Mouse (Mus musculus) neural tube, embryonic 11.5 days (tissue): ENCODE measurements around the gene Mcts2. TPM values are rescaled to one million over a fixed set of nuclear protein-coding genes. Genes with fewer than 3 reads are reported as not detected.

ENCODE experiments used
- ATAC-seq: fragments of 200-750 bp; cut with Nextera tagmentation; 2 replicates; pipeline ENCODE4 v1.8.0; 2017; ENCODE audit warnings: moderate number of reproducible peaks, mild to moderate bottlenecking, moderate TSS enrichment, moderate library complexity; ENCODE audit not compliant: insufficient read depth, low FRiP score, low TSS enrichment
- DNase-seq: peaks from one replicate; pipeline ENCODE4 v3.0.0-alpha.2; 2015; ENCODE audit warnings: low spot score
- H3K27ac ChIP-seq: fragments of 300-500 bp; sonication (generic); 2 replicates; pipeline ENCODE4 v1.5.1; 2014; ENCODE audit warnings: low read depth, mild to moderate bottlenecking, low read length
- H3K27me3 ChIP-seq: fragments of 300-500 bp; sonication (generic); 2 replicates; pipeline ENCODE4 v1.6.1; 2014; ENCODE audit warnings: mild to moderate bottlenecking, low read length, mixed read lengths; ENCODE audit not compliant: control insufficient read depth, insufficient read depth
- H3K36me3 ChIP-seq: fragments of 300-500 bp; sonication (generic); 2 replicates; pipeline ENCODE4 v1.6.1; 2014; ENCODE audit warnings: mild to moderate bottlenecking, low read length, moderate library complexity, mixed read lengths; ENCODE audit not compliant: control insufficient read depth, insufficient read depth
- H3K4me1 ChIP-seq: fragments of 300-500 bp; sonication (generic); 2 replicates; pipeline ENCODE4 v1.6.1; 2014; ENCODE audit warnings: low read length, mixed read lengths; ENCODE audit not compliant: control insufficient read depth, insufficient read depth
- H3K4me2 ChIP-seq: fragments of 300-500 bp; sonication (generic); 2 replicates; pipeline ENCODE4 v1.6.1; 2014; ENCODE audit warnings: low read depth, mild to moderate bottlenecking, moderate library complexity
- H3K4me3 ChIP-seq: fragments of 300-500 bp; sonication (generic); 2 replicates; pipeline ENCODE4 v1.5.1; 2014; ENCODE audit warnings: low read depth, low read length
- H3K9ac ChIP-seq: fragments of 300-500 bp; sonication (generic); 2 replicates; pipeline ENCODE4 v1.6.1; 2014; ENCODE audit warnings: mild to moderate bottlenecking, low read length
- H3K9me3 ChIP-seq: fragments of 300-500 bp; sonication (generic); 2 replicates; pipeline ENCODE4 v1.6.1; 2016; ENCODE audit warnings: low read length; ENCODE audit not compliant: control insufficient read depth
- WGBS: fragments of 180-500 bp; shearing (Covaris S2); extraction: QIAGEN DNeasy Blood & Tissue Kit; methylation state at CpG from one replicate; pipeline ENCODE4 v1.1.7; 2014; 5-methylcytosine and 5-hydroxymethylcytosine counted together
- polyA plus RNA-seq: library from polyadenylated mRNA; unstranded; fragments of >200 nt; fragmentation: Nextera tagmentation; extraction: Ambion mirVana; gene quantifications from 2 replicates; pipeline ENCODE4 v1.2.1, GENCODE M21; 2014

Gene Mcts2
- polyA plus RNA-seq, 1 experiment from 2014 or later = 40.6 TPM

DNA sequence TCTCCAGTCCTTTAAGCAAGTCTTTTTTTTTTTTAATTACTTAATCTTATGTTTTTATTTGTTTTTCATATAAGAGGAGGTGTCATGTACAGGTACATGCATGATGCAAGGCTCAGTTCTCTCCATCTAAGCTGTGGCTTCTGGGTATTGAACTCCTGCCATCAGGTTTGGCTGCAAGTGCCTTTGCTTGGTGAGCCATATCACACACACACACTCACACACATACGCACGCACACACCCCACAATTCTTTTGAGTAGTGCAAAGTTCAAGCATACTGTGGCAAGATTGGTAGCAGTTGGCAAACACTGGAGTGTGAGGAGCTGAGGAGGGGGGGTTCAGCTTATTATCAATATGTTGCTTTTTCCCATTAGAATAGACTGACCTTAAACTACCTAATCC is 46.4 kb downstream of the Mcts2 start:
- no peak overlapping the region for H3K27ac ChIP-seq
- no peaks in the 10 kb centered on the region for H3K27me3 ChIP-seq
- peaks cover 25% of the 10 kb centered on the region for H3K4me1 ChIP-seq
- no peak overlapping the region for H3K4me3 ChIP-seq
- ATAC-seq = no peak
- H3K9ac ChIP-seq = no peak overlapping the region
- H3K9me3 ChIP-seq = no peaks in the 10 kb centered on the region
- no peaks in the 10 kb centered on the region for H3K36me3 ChIP-seq
- WGBS = 96% methylated on average over 2 of the region's 2 CpGs
- peak; percentile 14 for DNase-seq
- H3K4me2 ChIP-seq = no peak overlapping the region

DNA sequence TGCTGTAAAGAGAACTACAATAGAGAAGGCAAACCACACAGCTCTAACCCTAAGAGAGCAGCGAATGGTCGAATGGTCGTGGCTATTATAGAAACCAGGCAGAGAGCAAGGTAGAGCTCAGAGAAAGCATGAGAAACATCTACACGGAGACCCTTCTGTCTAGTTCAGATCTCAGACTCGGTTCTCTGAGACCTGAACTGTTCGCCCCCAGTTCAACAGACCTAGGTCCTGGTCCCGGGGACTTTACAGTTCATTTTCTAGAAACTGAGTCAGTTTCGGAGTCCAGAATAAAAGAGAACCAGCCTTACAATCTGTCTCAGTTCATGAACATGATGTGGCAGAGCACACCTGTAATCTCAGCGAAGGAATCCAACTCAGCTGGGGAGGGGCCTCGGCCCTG is 47.7 kb downstream of the Mcts2 start:
- H3K4me1 ChIP-seq = peaks cover 32% of the 10 kb centered on the region
- 15% methylated on average over 10 of the region's 10 CpGs for WGBS

DNA sequence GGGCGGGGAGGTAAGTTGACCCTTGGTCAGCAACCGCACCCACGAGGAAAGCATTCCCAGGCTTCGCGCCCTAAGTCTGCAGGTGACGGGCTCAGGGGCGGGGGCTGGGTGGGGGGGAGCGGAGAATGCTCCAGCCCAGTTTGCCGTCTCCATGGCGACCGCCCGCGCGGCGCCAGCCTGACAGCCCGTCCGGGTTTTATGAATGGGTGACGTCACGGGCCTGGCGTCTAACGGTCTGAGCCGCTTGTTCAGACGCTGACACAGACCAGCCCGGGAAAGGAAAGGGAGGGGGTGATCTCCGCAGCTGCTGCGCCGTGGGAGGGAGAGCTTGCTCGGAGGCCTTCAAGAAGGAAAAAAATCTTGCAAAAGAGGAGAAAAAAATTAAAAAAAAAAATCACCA is 48.1 kb downstream of the Mcts2 start:
- H3K9me3 ChIP-seq = no peaks in the 10 kb centered on the region
- DNase-seq = peak; percentile 97
- H3K27ac ChIP-seq = peak overlapping the region; percentile 89
- no peaks in the 10 kb centered on the region for H3K27me3 ChIP-seq
- H3K4me2 ChIP-seq = peak overlapping the region; percentile 83
- ATAC-seq = peak; percentile 90
- 0% methylated on average over 27 of the region's 28 CpGs for WGBS
- no peaks in the 10 kb centered on the region for H3K36me3 ChIP-seq
- peak overlapping the region; percentile 82 for H3K4me3 ChIP-seq
- H3K9ac ChIP-seq = peak overlapping the region; percentile 15; the same call in 1 of the 2 replicates
- H3K4me1 ChIP-seq = peaks cover 33% of the 10 kb centered on the region

More for the DNA sequence above, 47.7 kb downstream of the Mcts2 start:
- Histone ChIP-seq H3K27ac (peak overlapping the region; percentile 89; the same call in 1 of the 2 replicates), H3K4me3 (peak overlapping the region; percentile 82), H3K36me3 (no peaks in the 10 kb centered on the region), H3K27me3 (no peaks in the 10 kb centered on the region), H3K9me3 (no peaks in the 10 kb centered on the region), H3K4me2 (peak overlapping the region; percentile 83), H3K9ac (peak overlapping the region; percentile 15; the same call in 1 of the 2 replicates)
- DNase-seq = peak; percentile 35
- ATAC-seq = no peak

DNA sequence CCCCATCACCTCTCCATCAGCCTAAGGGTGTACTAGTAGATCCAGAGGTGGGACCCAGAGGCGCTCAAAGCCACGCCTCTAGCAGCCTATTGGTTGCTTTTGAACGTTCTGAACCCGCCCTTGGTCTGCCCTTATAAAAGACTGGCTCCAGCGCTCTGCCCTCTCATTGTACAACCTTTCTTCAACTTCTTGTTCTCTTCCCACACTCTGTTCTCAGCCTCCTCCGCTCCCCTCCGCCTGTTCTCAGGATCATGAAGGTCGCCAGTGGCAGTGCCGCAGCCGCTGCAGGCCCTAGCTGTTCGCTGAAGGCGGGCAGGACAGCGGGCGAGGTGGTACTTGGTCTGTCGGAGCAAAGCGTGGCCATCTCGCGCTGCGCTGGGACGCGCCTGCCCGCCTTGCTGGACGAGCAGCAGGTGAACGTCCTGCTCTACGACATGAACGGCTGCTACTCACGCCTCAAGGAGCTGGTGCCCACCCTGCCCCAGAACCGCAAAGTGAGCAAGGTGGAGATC is 49.3 kb downstream of the Mcts2 start, which contains the start of gene Id1:
TSS of gene Id1 (plus strand) at position 162 of the 512 bp plus-strand sequence.
- peak; percentile 90 for DNase-seq

DNA sequence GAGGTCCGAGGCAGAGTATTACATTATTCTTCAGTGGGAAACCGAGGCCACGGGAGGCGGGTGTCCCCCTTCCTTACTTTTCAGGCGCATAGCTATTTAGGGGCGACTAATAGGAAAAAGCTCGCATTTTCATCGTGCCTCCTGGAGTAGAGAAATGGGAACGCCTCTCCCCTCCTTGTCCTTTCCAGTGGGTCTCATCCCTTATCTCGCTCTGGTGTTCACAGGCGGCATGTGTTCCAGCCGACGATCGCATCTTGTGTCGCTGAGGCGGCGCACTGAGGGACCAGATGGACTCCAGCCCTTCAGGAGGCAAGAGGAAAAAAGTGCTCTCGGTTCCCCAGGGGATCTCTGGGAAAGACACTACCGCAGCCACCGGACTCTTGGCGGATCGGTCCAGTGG is 49.9 kb downstream of the Mcts2 start:
- no peaks in the 10 kb centered on the region for H3K27me3 ChIP-seq
- DNase-seq (peak; percentile 58), ATAC-seq (no peak)
- under 1% methylated on average over 22 of the region's 22 CpGs for WGBS
- H3K27ac ChIP-seq = peak overlapping the region; percentile 89
- H3K9me3 ChIP-seq = no peaks in the 10 kb centered on the region
- H3K36me3 ChIP-seq = no peaks in the 10 kb centered on the region
- H3K9ac ChIP-seq = peak overlapping the region; percentile 84
- peak overlapping the region; percentile 83 for H3K4me2 ChIP-seq
- H3K4me1 ChIP-seq = peaks cover 41% of the 10 kb centered on the region
- peak overlapping the region; percentile 82 for H3K4me3 ChIP-seq

More for the DNA sequence above, 49.3 kb downstream of the Mcts2 start, which contains the start of gene Id1:
- under 1% methylated on average over 28 of the region's 28 CpGs for WGBS
- Histone ChIP-seq H3K27ac (peak within 1 kb of the TSS; percentile 89), H3K27me3 (no peaks in the 10 kb centered on the region), H3K9ac (peak within 1 kb of the TSS; percentile 84), H3K4me3 (peak within 1 kb of the TSS; percentile 82), H3K36me3 (no peaks in the 10 kb centered on the region), H3K9me3 (no peaks in the 10 kb centered on the region), H3K4me1 (peaks cover 35% of the 10 kb centered on the region), H3K4me2 (peak within 1 kb of the TSS; percentile 83)
- ATAC-seq = peak; percentile 60

Other genes starting within 250 kb of the Mcts2 start
- gene Defb23, start 222.4 kb upstream of the Mcts2 start, polyA plus RNA-seq = not detected in 2 replicates
- gene Defb20, start 210.0 kb upstream of the Mcts2 start, polyA plus RNA-seq = not detected in 2 replicates
- gene Defb22, start 196.9 kb upstream of the Mcts2 start, polyA plus RNA-seq = not detected in 2 replicates
- not detected in 2 replicates for gene Defb26, start 175.3 kb upstream of the Mcts2 start, polyA plus RNA-seq
- not detected in 2 replicates for gene Defb28, start 168.8 kb upstream of the Mcts2 start, polyA plus RNA-seq
- gene Defb29, start 146.9 kb upstream of the Mcts2 start, polyA plus RNA-seq = not detected in 2 replicates
- not detected in 2 replicates for gene Gm17416, start 117.7 kb upstream of the Mcts2 start, polyA plus RNA-seq
- gene Defb21, start 114.3 kb upstream of the Mcts2 start, polyA plus RNA-seq = not detected in 2 replicates
- not detected in 2 replicates for gene Defb19, start 106.7 kb upstream of the Mcts2 start, polyA plus RNA-seq
- not detected in 2 replicates for gene Defb45, start 87.6 kb upstream of the Mcts2 start, polyA plus RNA-seq
- not detected in 2 replicates for gene Defb36, start 82.7 kb upstream of the Mcts2 start, polyA plus RNA-seq
- gene Defb25, start 64.0 kb upstream of the Mcts2 start, polyA plus RNA-seq = not detected in 2 replicates
- 0.58 TPM in 2 replicates for gene Rem1, start 60.1 kb upstream of the Mcts2 start, polyA plus RNA-seq
- 123 TPM in 2 replicates for gene H13, start 17.6 kb upstream of the Mcts2 start, polyA plus RNA-seq
- gene Id1, start 49.2 kb downstream of the Mcts2 start, polyA plus RNA-seq = 116 and 129 TPM in 2 replicates
- gene Cox4i2, start 67.1 kb downstream of the Mcts2 start, polyA plus RNA-seq = 3.5 and 4.6 TPM in 2 replicates
- 125 and 132 TPM in 2 replicates for gene Bcl2l1, start 144.7 kb downstream of the Mcts2 start, polyA plus RNA-seq
- 141 and 147 TPM in 2 replicates for gene Tpx2, start 160.9 kb downstream of the Mcts2 start, polyA plus RNA-seq
- not detected in 2 replicates for gene Mylk2, start 224.3 kb downstream of the Mcts2 start, polyA plus RNA-seq
- 0.46 and 1.2 TPM in 2 replicates for gene Foxs1, start 246.2 kb downstream of the Mcts2 start, polyA plus RNA-seq